Mouse (Mus musculus): ENCODE data around the gene Nfia.

Nfia gene

GRCm38 (mm10) chr4:97871770-97872439 is 99.4 kb downstream of the Nfia start:
- DNase-seq, result peak; percentile 33 to 44

GRCm38 (mm10) chr4:97874916-97875315 is 102.4 kb downstream of the Nfia start:
- DNase-seq, result no peak

- DNase-seq, result peak; percentile 35 to 45
Observed at GRCm38 (mm10) chr4:97875901-97876300, 103.4 kb downstream of the Nfia start.

- peak in 1 of 2 experiments; percentile 35 for DNase-seq
Observed at GRCm38 (mm10) chr4:97879696-97880095, 107.2 kb downstream of the Nfia start.

GRCm38 (mm10) chr4:97880120-97881055 is 107.9 kb downstream of the Nfia start:
- DNase-seq, result peak; percentile 78 to 89

- no peak for DNase-seq
Observed at GRCm38 (mm10) chr4:97885574-97885973, 113.0 kb downstream of the Nfia start.

GRCm38 (mm10) chr4:97886220-97886619 is 113.7 kb downstream of the Nfia start:
- DNase-seq, result no peak

GRCm38 (mm10) chr4:97887228-97887627 is 114.7 kb downstream of the Nfia start:
- DNase-seq, result no peak

GRCm38 (mm10) chr4:97891063-97891462 is 118.5 kb downstream of the Nfia start:
- DNase-seq, result no peak

GRCm38 (mm10) chr4:97891611-97892010 is 119.1 kb downstream of the Nfia start:
- DNase-seq, result no peak

- DNase-seq, result peak; percentile 38 to 55
Observed at GRCm38 (mm10) chr4:97893915-97894884, 121.7 kb downstream of the Nfia start.

- no peak for DNase-seq
Observed at GRCm38 (mm10) chr4:97895940-97896339, 123.4 kb downstream of the Nfia start.

- no peak for DNase-seq
Observed at GRCm38 (mm10) chr4:97900256-97900944, 127.9 kb downstream of the Nfia start.

- no peak for DNase-seq
Observed at GRCm38 (mm10) chr4:97905826-97906225, 133.3 kb downstream of the Nfia start.

GRCm38 (mm10) chr4:97908576-97909147 is 136.1 kb downstream of the Nfia start:
- peak in 1 of 2 experiments; percentile 38 for DNase-seq

- peak in 1 of 2 experiments; percentile 52 for DNase-seq
Observed at GRCm38 (mm10) chr4:97910115-97910776, 137.7 kb downstream of the Nfia start.

GRCm38 (mm10) chr4:97910777-97911580 is 138.4 kb downstream of the Nfia start:
- DNase-seq, result peak; percentile 96 to 97

GRCm38 (mm10) chr4:97911755-97912154 is 139.2 kb downstream of the Nfia start:
- DNase-seq, result peak; percentile 35 to 59

- DNase-seq, result peak; percentile 52 to 63
Observed at GRCm38 (mm10) chr4:97912155-97912554, 139.6 kb downstream of the Nfia start.

GRCm38 (mm10) chr4:97912560-97912959 is 140.0 kb downstream of the Nfia start:
- DNase-seq, result peak in 1 of 2 experiments; percentile 52
